ENCODE assay signal across 12 mouse cellular contexts in genomic region chr4:108219019-108219418, GRCm38 (mm10). TPM values are rescaled to one million over a fixed set of nuclear protein-coding genes. Genes with fewer than 3 reads are reported as not detected.
DNase-seq lines count a peak whose midpoint lies in the region; ATAC-seq and TF ChIP-seq lines count a peak whose summit lies in the region.
"Had no signal": no experiment of that assay in that cellular context is flagged by ENCODE, and none has a peak within 500 bp of the region (broad histone marks: within the 10 kb centered on the region; RNA-seq: fewer than 3 reads in every experiment).

No protein-coding gene starts in this region.

- H3K27ac ChIP-seq in hindbrain, embryonic 12.5 days, result no peak overlapping the region
- no peak overlapping the region for H3K27ac ChIP-seq in hindbrain, embryonic 14.5 days
- H3K27ac ChIP-seq in lung, embryonic 16.5 days (ENCODE audit: low read length), result no peak overlapping the region
- H3K27ac ChIP-seq: liver, embryonic 13.5 days had no signal

- no peak overlapping the region for H3K4me3 ChIP-seq in hindbrain, embryonic 12.5 days
- no peak overlapping the region for H3K4me3 ChIP-seq in hindbrain, embryonic 14.5 days (replicated peaks; ENCODE audit: low read length)
- no peak overlapping the region for H3K4me3 ChIP-seq in lung, embryonic 16.5 days (ENCODE audit: low read length)
- H3K4me3 ChIP-seq: liver, embryonic 13.5 days; myocyte had no signal

- peaks cover 9% of the 10 kb centered on the region for H3K4me1 ChIP-seq in hindbrain, embryonic 12.5 days
- peaks cover 5% of the 10 kb centered on the region; the same call in 1 of the 2 replicates for H3K4me1 ChIP-seq in hindbrain, embryonic 14.5 days (replicated peaks; ENCODE audit: control insufficient read depth, insufficient read depth, low read length)
- peaks cover 3% of the 10 kb centered on the region; the same call in 1 of the 2 replicates for H3K4me1 ChIP-seq in lung, embryonic 16.5 days (replicated peaks; ENCODE audit: control insufficient read depth, insufficient read depth, low read length)

- H3K9me3 ChIP-seq in hindbrain, embryonic 12.5 days (replicated peaks), result no peaks in the 10 kb centered on the region
- no peaks in the 10 kb centered on the region for H3K9me3 ChIP-seq in hindbrain, embryonic 14.5 days (ENCODE audit: control insufficient read depth, low read length)
- H3K9me3 ChIP-seq in lung, embryonic 16.5 days (ENCODE audit: control insufficient read depth, low read length), result no peaks in the 10 kb centered on the region
- H3K9me3 ChIP-seq: liver, embryonic 13.5 days had no signal

- peaks cover 58% of the 10 kb centered on the region for H3K27me3 ChIP-seq in hindbrain, embryonic 12.5 days
- peaks cover 51% of the 10 kb centered on the region for H3K27me3 ChIP-seq in hindbrain, embryonic 14.5 days (ENCODE audit: control insufficient read depth, insufficient read depth, low read length)
- peaks cover 19% of the 10 kb centered on the region; the same call in 1 of the 2 replicates for H3K27me3 ChIP-seq in lung, embryonic 16.5 days (ENCODE audit: control insufficient read depth, insufficient read depth, low read depth, low read length)
- H3K27me3 ChIP-seq: Patski had no signal

- 5% methylated on average over 9 of the region's 9 CpGs for WGBS in hindbrain, embryonic 12.5 days
- 6% methylated on average over 9 of the region's 9 CpGs for WGBS in hindbrain, embryonic 14.5 days
- WGBS in lung, embryonic 16.5 days, result 7% methylated on average over 9 of the region's 9 CpGs

- H3K9ac ChIP-seq in hindbrain, embryonic 12.5 days, result no peak overlapping the region
- no peak overlapping the region for H3K9ac ChIP-seq in hindbrain, embryonic 14.5 days
- H3K9ac ChIP-seq in lung, embryonic 16.5 days (ENCODE audit: low read length), result no peak overlapping the region
- H3K9ac ChIP-seq: liver, embryonic 13.5 days had no signal

- no peak for DNase-seq in hindbrain, embryonic 14.5 days (ENCODE audit: low spot score)
- peak; percentile 99 for DNase-seq in ES-CJ7 (ENCODE audit: low read depth, low spot score)
- DNase-seq in brain, embryonic 14.5 days (ENCODE audit: low read depth), result peak; percentile 14
- no peak for DNase-seq in right cerebral cortex, postnatal 10 days (ENCODE audit: low spot score in 2 of 2)
- DNase-seq in cerebellum, postnatal 25 days, result no peak
- no peak for DNase-seq in cerebellum, adult 8-10 months
- DNase-seq: liver, embryonic 13.5 days; spleen, adult 18-20 months had no signal

- 0 out of 2 replicates have a peak overlapping the region, but pooled peaks have one; percentile 3 for H3K4me2 ChIP-seq in hindbrain, embryonic 12.5 days (replicated peaks)
- H3K4me2 ChIP-seq in hindbrain, embryonic 14.5 days (replicated peaks), result no peak overlapping the region
- H3K4me2 ChIP-seq in lung, embryonic 16.5 days (ENCODE audit: low read depth, low read length), result no peak overlapping the region
- H3K4me2 ChIP-seq: liver, embryonic 13.5 days had no signal

- H3K36me3 ChIP-seq in hindbrain, embryonic 12.5 days, result no peaks in the 10 kb centered on the region
- H3K36me3 ChIP-seq in hindbrain, embryonic 14.5 days (replicated peaks; ENCODE audit: control insufficient read depth, insufficient read depth), result no peaks in the 10 kb centered on the region
- no peaks in the 10 kb centered on the region for H3K36me3 ChIP-seq in lung, embryonic 16.5 days (ENCODE audit: control insufficient read depth, insufficient read depth, low read length)
- H3K36me3 ChIP-seq: liver, embryonic 13.5 days had no signal

- TF ChIP-seq POLR2A in brain, embryonic 14.5 days (IDR thresholded peaks at IDR 0.05; ENCODE audit: borderline replicate concordance, extremely low read depth, insufficient read depth, insufficient read length, poor library complexity, severe bottlenecking), result no peak

- TF ChIP-seq CTCF in brain, embryonic 14.5 days (IDR thresholded peaks at IDR 0.05; ENCODE audit: borderline replicate concordance, extremely low read depth, insufficient read depth, insufficient read length), result no peak

- ATAC-seq in hindbrain, embryonic 12.5 days (ENCODE audit: low FRiP score), result no peak
- no peak for ATAC-seq in hindbrain, embryonic 14.5 days (ENCODE audit: low FRiP score)
- ATAC-seq in lung, embryonic 16.5 days (ENCODE audit: low read depth), result 0 out of 2 replicates have a peak, but pooled peaks have one; percentile 24
- ATAC-seq: Patski had no signal

RNA-seq across cellular contexts. Expression of gene Zyg11a, which starts 1.2 kb away (rescaled TPM):
- not detected in 2 replicates for polyA plus RNA-seq in hindbrain, embryonic 12.5 days (2016; fragmentation: Nextera tagmentation; extraction: Ambion mirVana)
- polyA plus RNA-seq in hindbrain, embryonic 14.5 days (2014; fragmentation: Nextera tagmentation; extraction: Ambion mirVana), result not detected in 2 replicates
- polyA plus RNA-seq in brain, embryonic 14.5 days (2012; rRNA removed), result 0.03 and 0.13 TPM in 2 replicates
- polyA plus RNA-seq in lung, embryonic 16.5 days (2015; fragmentation: Nextera tagmentation; extraction: Ambion mirVana), result 0.09 and 0.14 TPM in 2 replicates
- polyA plus RNA-seq: myocyte had no signal

RNA-seq across cellular contexts. Expression of gene Echdc2, which starts 53.8 kb away (rescaled TPM):
- polyA plus RNA-seq in hindbrain, embryonic 12.5 days (2016; fragmentation: Nextera tagmentation; extraction: Ambion mirVana), result 17.0 and 18.8 TPM in 2 replicates
- 8.8 and 11.1 TPM in 2 replicates for polyA plus RNA-seq in hindbrain, embryonic 14.5 days (2014; fragmentation: Nextera tagmentation; extraction: Ambion mirVana)
- polyA plus RNA-seq in brain, embryonic 14.5 days (2012; rRNA removed), result 15.1 and 33.0 TPM in 2 replicates
- polyA plus RNA-seq in lung, embryonic 16.5 days (2015; fragmentation: Nextera tagmentation; extraction: Ambion mirVana), result 49.4 and 50.5 TPM in 2 replicates

Comparison
In these comparisons a context has a peak if more than half of its experiments do, and no peak if none do; other contexts are left out.
1. DNase-seq: peak in ES-CJ7 (single experiment) and brain, embryonic 14.5 days (single experiment); none in hindbrain, embryonic 14.5 days (single experiment), right cerebral cortex, postnatal 10 days (0 of 2), cerebellum, postnatal 25 days (0 of 2) and cerebellum, adult 8-10 months (single experiment).